Mouse (Mus musculus) left cerebral cortex, adult 2 months (tissue): ENCODE measurements at regions not wholly inside any gene's neighbourhood (a gene's known extent, or its start where the extent isn't known, plus 50 kb on each side); places are given as distances from the start of the nearest gene placed in this dataset.

Experiments
- DNase-seq, 2 experiments: peaks; one replicate each; pipeline ENCODE4 v3.0.0; 2021 to 2022; ENCODE audit warnings: low spot score in 2 of 2, mixed read lengths in 1 of 2; ENCODE audit errors: extremely low spot score in 1 of 2
- H3K27ac ChIP-seq: fragments of 200-600 bp; 2 replicates; pipeline ENCODE4 v1.8.1; 2022
- H3K4me3 ChIP-seq: fragments of 200-600 bp; 2 replicates; pipeline ENCODE4 v1.8.1; 2022
- CTCF ChIP-seq: fragments of 200-600 bp; IDR thresholded peaks from 2 replicates; pipeline ENCODE4 v1.8.1; 2022; ENCODE audit warnings: antibody characterized with exemption, mild to moderate bottlenecking, moderate library complexity
- intact Hi-C: fragments of 180-260 bp; cut with DNase I; formaldehyde crosslinking; loops from one replicate; pipeline ENCODE4 v1.15.1; 2025

DNA sequence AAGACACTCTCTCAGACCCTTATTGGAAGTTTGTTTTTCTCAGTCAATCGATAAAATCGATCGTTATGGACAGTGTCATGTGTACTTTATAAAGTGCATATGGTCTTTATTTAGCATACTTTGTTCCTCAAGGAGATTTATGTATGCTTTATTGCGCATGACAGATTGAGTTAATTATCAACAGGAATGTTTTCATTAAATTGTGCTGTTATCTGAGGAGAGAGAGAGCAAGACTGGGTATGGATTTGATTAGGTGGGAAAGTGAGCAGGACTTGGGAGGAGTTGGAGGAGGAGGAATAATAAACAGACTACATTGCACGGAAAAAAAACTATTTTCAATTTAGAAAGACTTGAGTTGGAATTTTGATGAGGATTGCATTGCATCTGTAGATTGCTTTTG, 183.8 kb upstream of the Sstr1 start:
- no peak for TF ChIP-seq CTCF
- DNase-seq: no peak
- intact Hi-C loops: no loop called here
- Histone ChIP-seq H3K27ac (no peak overlapping the region), H3K4me3 (no peak overlapping the region)

DNA sequence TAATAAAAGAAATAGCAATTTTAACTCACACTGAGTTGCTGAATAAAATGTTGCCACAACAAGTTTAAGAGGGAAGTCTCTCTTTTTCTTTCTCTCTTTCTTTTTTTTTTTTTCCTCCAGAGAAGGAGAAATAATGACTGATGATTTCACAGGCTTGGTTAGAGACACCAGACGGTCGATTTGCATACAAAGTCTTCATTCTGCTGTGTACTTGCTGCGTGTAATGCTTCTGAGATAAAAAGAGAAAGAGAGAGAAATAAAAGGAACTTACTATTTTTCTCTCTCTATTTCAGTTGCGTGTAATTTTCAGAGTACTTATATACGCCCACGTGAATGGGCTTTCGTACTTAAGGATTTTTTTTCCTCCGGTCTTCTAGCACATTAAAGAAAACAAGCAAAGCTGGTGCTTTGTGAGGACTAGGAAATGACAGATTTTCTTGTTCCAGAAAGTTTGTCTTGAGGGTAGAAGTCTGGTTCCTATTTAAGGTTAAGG, 155.2 kb upstream of the Sstr1 start:
- no peak for DNase-seq
- no peak for TF ChIP-seq CTCF
- H3K27ac ChIP-seq: no peak overlapping the region
- intact Hi-C loops: no loop called here
- H3K4me3 ChIP-seq: no peak overlapping the region

GRCm38 (mm10) chr12:58067318-58068223, 144.0 kb upstream of the Sstr1 start:
- Histone ChIP-seq H3K4me3 (no peak overlapping the region), H3K27ac (no peak overlapping the region)
- intact Hi-C loops: no loop called here
- TF ChIP-seq CTCF: no peak
- DNase-seq: no peak

GRCm38 (mm10) chr12:58087311-58087710, 124.3 kb upstream of the Sstr1 start:
- DNase-seq: no peak
- no peak for TF ChIP-seq CTCF
- Histone ChIP-seq H3K27ac (peak overlapping the region; percentile 86), H3K4me3 (no peak overlapping the region)
- intact Hi-C loops: loop anchor here (2.0 to 5.0 kb wide), 4 partner anchors 51 to 425 kb away; partner anchors contain the start of gene Sstr1

- intact Hi-C loops: no loop called here
- H3K27ac ChIP-seq: no peak overlapping the region
- DNase-seq: no peak
- TF ChIP-seq CTCF: no peak
- H3K4me3 ChIP-seq: no peak overlapping the region
These were observed 98.9 kb upstream of the Sstr1 start for GRCm38 (mm10) chr12:58112643-58113042.

- TF ChIP-seq CTCF: no peak
- DNase-seq: no peak
- Histone ChIP-seq H3K4me3 (no peak overlapping the region), H3K27ac (no peak overlapping the region)
- intact Hi-C loops: loop anchor here (2.0 kb wide), 1 partner anchor 52 kb away; no protein-coding TSS in a partner anchor
These were observed 72.5 kb upstream of the Sstr1 start for GRCm38 (mm10) chr12:58139121-58139520.

DNA sequence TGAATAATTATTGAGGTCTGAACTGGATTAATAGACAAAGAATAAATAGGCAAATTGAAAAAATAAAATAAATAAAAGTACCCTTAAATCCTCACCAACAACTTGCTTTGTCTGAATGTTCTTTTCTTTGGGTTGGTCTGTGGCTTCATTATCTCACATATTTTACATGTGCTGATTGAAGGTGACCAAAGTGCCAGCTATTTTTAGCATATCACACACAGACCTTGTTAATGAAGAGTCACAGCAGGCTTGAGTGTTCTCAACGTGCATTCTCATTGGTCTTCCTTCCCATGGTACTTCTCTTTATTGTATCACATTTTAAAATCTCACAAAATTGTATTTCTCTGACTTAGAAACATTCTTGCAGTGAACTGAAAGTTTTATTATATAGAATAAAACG, 59.7 kb upstream of the Sstr1 start:
- no peak for TF ChIP-seq CTCF
- no peak overlapping the region for H3K27ac ChIP-seq
- intact Hi-C loops: no loop called here

More for the DNA sequence above, 59.7 kb upstream of the Sstr1 start:
- DNase-seq: no peak
- no peak overlapping the region for H3K4me3 ChIP-seq
